Mouse (Mus musculus) forebrain, embryonic 12.5 days (tissue): ENCODE measurements around the gene Tmem179. TPM values are rescaled to one million over a fixed set of nuclear protein-coding genes. Genes with fewer than 3 reads are reported as not detected.
A peak's percentile ranks its signal among the peaks of the same experiment; 100 is the strongest.

ENCODE experiments used
- ATAC-seq: fragments of 200-750 bp; cut with Nextera tagmentation; 2 replicates; pipeline ENCODE4 v1.8.0; 2017; ENCODE audit warnings: moderate TSS enrichment; ENCODE audit not compliant: low FRiP score
- H3K27ac ChIP-seq: fragments of 300-500 bp; sonication (generic); 2 replicates; pipeline ENCODE4 v1.5.1; 2016; ENCODE audit warnings: mild to moderate bottlenecking
- H3K27me3 ChIP-seq: fragments of 300-500 bp; sonication (generic); 2 replicates; pipeline ENCODE4 v1.6.1; 2016; ENCODE audit warnings: mild to moderate bottlenecking
- H3K36me3 ChIP-seq: fragments of 300-500 bp; sonication (generic); replicated peaks from 2 replicates; pipeline ENCODE4 v1.6.1; 2016; ENCODE audit warnings: mild to moderate bottlenecking
- H3K4me1 ChIP-seq: fragments of 300-500 bp; sonication (generic); 2 replicates; pipeline ENCODE4 v1.6.1; 2016
- H3K4me2 ChIP-seq: fragments of 300-500 bp; sonication (generic); 2 replicates; pipeline ENCODE4 v1.6.1; 2016; ENCODE audit warnings: mild to moderate bottlenecking, moderate library complexity
- H3K4me3 ChIP-seq: fragments of 300-500 bp; sonication (generic); replicated peaks from 2 replicates; pipeline ENCODE4 v1.5.1; 2016; ENCODE audit warnings: mild to moderate bottlenecking
- H3K9ac ChIP-seq: fragments of 300-500 bp; sonication (generic); 2 replicates; pipeline ENCODE4 v1.6.1; 2016; ENCODE audit warnings: mild to moderate bottlenecking
- H3K9me3 ChIP-seq: fragments of 300-500 bp; sonication (generic); 2 replicates; pipeline ENCODE4 v1.6.1; 2016
- WGBS: fragments of 180-500 bp; shearing (Covaris S2); methylation state at CpG from one replicate; pipeline ENCODE4 v1.1.7; 2016; 5-methylcytosine and 5-hydroxymethylcytosine counted together
- polyA plus RNA-seq: library from polyadenylated mRNA; unstranded; fragments of >200 nt; fragmentation: Nextera tagmentation; extraction: Ambion mirVana; gene quantifications from 2 replicates; pipeline ENCODE4 v1.2.1, GENCODE M21; 2016

Gene Tmem179
- polyA plus RNA-seq, 1 experiment from 2014 or later, result 10.7 TPM

DNA sequence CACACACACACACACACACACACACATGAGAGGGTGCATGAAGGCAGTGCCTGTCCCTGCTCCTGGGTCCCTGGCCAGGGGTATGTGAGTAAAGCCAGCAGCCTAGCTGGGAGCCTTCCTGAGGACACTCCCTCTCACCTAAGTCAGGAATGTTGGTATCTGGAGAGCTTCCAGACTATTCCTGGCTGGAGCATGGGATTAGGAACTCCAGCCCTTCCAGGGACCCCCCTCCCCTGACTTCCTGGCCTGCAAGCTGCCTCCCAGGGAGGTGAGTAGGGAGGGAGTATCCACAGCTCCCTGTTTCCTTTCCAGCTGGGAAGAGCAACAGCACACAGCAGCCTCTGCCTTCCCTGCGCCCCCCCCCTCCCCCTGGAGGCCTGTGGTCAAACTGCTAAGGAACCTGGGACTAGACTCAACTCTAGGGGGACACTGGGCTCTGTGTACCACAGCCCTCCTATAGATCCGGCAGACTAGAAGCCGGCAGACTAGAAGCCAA is 26.1 kb downstream of the Tmem179 start:
- Histone ChIP-seq H3K36me3 (no peaks in the 10 kb centered on the region), H3K27me3 (0 out of 2 replicates have a peak, but pooled peaks cover 4% of the 10 kb centered on the region), H3K4me1 (peaks cover 5% of the 10 kb centered on the region; the same call in 1 of the 2 replicates), H3K4me2 (no peak overlapping the region), H3K9ac (no peak overlapping the region), H3K27ac (0 out of 2 replicates have a peak overlapping the region, but pooled peaks have one; percentile 2), H3K9me3 (no peaks in the 10 kb centered on the region), H3K4me3 (no peak overlapping the region)
- ATAC-seq, result no peak
- WGBS, result 17% methylated on average over 3 of the region's 3 CpGs

DNA sequence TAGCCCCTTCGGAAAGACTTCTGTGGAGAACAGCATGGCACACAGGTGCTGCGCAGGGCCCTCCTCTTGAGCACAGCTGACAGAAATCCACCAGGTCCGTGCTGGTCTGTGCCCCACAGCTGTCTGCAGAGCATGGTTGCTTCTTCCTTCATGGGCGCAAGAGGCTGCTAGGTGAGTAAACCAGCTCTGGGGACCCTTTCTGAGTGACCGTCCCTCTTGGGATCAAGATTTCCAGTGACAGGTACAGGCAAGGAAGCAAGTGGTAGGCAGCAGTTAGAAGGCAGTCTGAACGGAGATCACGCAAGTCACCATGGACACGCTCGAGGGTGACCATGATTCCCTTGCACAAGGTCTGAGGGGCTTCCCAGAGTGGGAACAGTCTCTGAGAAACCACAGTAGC is 27.0 kb downstream of the Tmem179 start:
- Histone ChIP-seq H3K36me3 (no peaks in the 10 kb centered on the region), H3K27ac (no peak overlapping the region), H3K27me3 (no peaks in the 10 kb centered on the region), H3K4me2 (no peak overlapping the region), H3K4me3 (no peak overlapping the region), H3K9ac (no peak overlapping the region), H3K9me3 (no peaks in the 10 kb centered on the region), H3K4me1 (peaks cover 4% of the 10 kb centered on the region; the same call in 1 of the 2 replicates)
- no peak for ATAC-seq
- 92% methylated on average over 9 of the region's 9 CpGs for WGBS

DNA sequence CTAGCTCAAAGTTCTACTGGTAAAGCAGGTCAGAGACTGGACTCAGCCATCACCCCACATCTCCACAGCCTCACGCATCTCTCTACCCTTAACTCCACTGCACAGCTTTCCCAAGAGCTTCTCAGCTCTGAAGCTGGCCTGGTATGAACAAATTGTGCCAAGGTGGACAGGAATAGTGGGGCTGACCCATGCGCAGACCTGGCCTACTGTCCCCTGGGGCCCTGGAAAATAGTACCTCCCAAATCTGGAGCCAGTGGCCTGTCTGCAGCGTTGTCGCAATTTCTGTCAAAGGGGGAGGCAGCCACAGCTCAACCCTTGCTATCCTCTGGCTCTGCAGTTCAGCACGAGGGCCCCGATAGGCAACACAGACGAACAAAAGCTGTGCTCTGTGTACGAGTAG is 27.4 kb downstream of the Tmem179 start, which contains the start of gene A530016L24Rik:
A530016L24Rik (plus strand) TSS at position 315 of the 400 bp plus-strand sequence.
- H3K27ac ChIP-seq, result no peak within 1 kb of the TSS
- H3K4me2 ChIP-seq, result no peak within 1 kb of the TSS
- H3K27me3 ChIP-seq, result no peaks in the 10 kb centered on the region
- 91% methylated on average over 8 of the region's 8 CpGs for WGBS
- no peak within 1 kb of the TSS for H3K4me3 ChIP-seq
- no peaks in the 10 kb centered on the region for H3K9me3 ChIP-seq
- no peak within 1 kb of the TSS for H3K9ac ChIP-seq
- no peak for ATAC-seq
- H3K36me3 ChIP-seq, result no peaks in the 10 kb centered on the region
- peaks cover 5% of the 10 kb centered on the region; the same call in 1 of the 2 replicates for H3K4me1 ChIP-seq

DNA sequence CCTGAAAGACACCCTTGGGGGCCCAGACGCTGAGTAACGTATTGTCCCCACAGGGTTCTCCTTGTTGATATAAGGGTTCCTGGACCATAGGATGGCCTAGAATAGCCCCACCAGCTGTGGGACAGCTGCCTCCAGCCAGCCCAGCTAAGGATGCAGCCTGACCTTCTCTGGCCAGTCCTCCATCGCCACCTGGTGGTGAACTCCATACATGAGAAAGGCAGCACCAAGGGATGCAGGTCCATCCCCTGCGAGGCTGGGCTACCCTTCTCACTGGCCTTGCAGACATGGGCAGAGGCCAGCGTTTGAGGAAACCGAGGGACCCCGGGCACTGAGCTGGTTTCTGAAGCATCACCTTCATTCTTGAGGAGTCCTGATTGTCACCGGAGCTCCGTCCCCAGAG is 42.8 kb downstream of the Tmem179 start:
- no peak overlapping the region for H3K9ac ChIP-seq
- no peak overlapping the region for H3K4me3 ChIP-seq
- H3K4me1 ChIP-seq, result peaks cover 37% of the 10 kb centered on the region
- H3K4me2 ChIP-seq, result no peak overlapping the region
- 19% methylated on average over 9 of the region's 9 CpGs for WGBS
- no peaks in the 10 kb centered on the region for H3K36me3 ChIP-seq
- H3K9me3 ChIP-seq, result no peaks in the 10 kb centered on the region
- peaks cover 41% of the 10 kb centered on the region for H3K27me3 ChIP-seq
- no peak overlapping the region for H3K27ac ChIP-seq
- ATAC-seq, result peak; percentile 80

DNA sequence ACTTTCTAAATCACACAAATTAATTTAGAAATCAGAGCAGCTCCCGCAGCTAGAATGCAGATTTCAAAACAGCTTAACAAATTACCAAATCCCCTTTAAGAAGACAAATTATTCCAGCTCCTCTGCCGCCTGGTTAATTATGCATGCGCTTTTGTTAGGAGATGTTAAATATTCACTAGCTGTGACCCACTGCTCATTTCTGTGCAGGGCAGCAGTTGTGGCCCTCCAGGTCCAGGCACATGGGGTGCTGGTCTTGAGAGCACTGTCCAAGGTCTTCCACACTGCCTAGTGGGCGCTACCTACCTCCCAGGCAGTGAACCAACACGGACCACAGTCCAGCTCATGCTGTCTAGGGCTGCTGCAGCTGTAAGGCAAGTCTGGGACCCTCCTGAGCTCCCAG is 46.3 kb downstream of the Tmem179 start:
- Histone ChIP-seq H3K4me1 (peaks cover 46% of the 10 kb centered on the region), H3K9ac (no peak overlapping the region), H3K4me2 (no peak overlapping the region; the same call in 1 of the 2 replicates), H3K36me3 (no peaks in the 10 kb centered on the region), H3K9me3 (no peaks in the 10 kb centered on the region), H3K27ac (peak overlapping the region; percentile 80), H3K27me3 (peaks cover 37% of the 10 kb centered on the region), H3K4me3 (no peak overlapping the region)
- ATAC-seq, result peak; percentile 49; the same call in 1 of the 2 replicates
- 33% methylated on average over 5 of the region's 5 CpGs for WGBS

DNA sequence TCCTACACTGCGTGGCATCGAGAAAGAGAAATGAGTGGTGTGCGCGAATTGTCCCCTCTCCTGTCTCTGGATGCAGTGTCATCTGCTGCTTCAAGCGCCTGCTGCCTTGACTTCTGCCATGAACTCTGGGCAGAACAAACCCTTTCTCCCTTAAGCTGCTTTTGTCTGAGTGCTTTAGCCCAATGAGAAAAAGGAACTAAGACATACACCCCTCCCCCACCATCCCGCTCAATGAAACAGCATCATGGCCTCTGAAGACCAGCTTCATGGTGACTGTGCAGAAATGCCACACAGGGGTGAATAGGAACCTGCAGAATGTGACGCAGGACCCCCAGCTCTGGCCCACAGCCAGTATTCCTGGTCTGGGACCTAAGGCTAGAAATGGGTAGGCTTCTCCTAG is 47.2 kb downstream of the Tmem179 start:
- Histone ChIP-seq H3K4me1 (peaks cover 43% of the 10 kb centered on the region), H3K27me3 (peaks cover 32% of the 10 kb centered on the region), H3K4me3 (no peak overlapping the region), H3K27ac (peak overlapping the region; percentile 80), H3K9me3 (no peaks in the 10 kb centered on the region), H3K36me3 (no peaks in the 10 kb centered on the region), H3K4me2 (no peak overlapping the region), H3K9ac (no peak overlapping the region)
- WGBS, result 74% methylated on average over 7 of the region's 7 CpGs
- ATAC-seq, result no peak

DNA sequence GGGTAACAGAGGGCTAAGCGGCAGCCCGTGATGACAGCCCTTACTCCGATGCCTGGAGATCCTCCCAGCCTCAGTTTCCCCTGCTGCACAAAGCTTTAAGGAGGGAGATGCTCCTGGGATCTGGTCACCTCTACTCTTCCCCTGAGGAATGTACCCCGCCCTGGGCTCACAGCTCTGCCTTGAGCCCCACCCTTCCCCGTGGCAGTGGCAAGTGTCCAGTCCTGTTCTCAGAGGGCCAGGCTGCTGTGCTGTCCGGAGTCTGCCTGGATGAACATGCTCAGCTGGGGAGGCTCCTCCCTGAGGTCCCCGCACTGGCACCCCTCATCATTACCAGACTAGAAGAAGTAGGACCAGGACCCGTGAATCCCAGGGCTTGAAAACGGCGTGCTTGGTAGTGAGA is 49.2 kb downstream of the Tmem179 start:
- no peak overlapping the region for H3K4me3 ChIP-seq
- H3K36me3 ChIP-seq, result no peaks in the 10 kb centered on the region
- no peaks in the 10 kb centered on the region for H3K9me3 ChIP-seq
- no peak overlapping the region for H3K4me2 ChIP-seq
- WGBS, result 89% methylated on average over 10 of the region's 10 CpGs
- ATAC-seq, result no peak
- H3K4me1 ChIP-seq, result peaks cover 39% of the 10 kb centered on the region
- no peak overlapping the region for H3K27ac ChIP-seq
- no peak overlapping the region for H3K9ac ChIP-seq
- peaks cover 24% of the 10 kb centered on the region; the same call in 1 of the 2 replicates for H3K27me3 ChIP-seq

DNA sequence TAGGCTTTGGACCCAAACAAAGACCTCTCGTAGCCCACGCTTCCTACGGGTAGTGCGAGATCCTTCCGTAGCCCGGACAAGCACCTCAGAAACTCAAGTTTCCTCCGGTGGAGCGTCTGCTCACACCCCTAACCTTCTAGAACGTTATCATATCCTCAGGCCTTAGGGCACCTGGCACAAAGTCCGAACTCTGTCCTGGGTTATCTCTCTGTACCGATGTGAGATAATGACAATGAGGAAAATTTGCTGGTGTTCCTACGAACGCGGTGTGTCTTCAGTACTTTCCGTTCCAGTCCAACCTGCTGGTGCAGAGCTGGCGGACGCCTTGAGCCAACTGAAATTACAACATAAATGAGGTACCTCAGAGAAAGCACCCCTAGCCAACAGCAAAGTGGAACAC is 50.6 kb downstream of the Tmem179 start:
- 95% methylated on average over 17 of the region's 17 CpGs for WGBS
- H3K4me3 ChIP-seq, result no peak overlapping the region

DNA sequence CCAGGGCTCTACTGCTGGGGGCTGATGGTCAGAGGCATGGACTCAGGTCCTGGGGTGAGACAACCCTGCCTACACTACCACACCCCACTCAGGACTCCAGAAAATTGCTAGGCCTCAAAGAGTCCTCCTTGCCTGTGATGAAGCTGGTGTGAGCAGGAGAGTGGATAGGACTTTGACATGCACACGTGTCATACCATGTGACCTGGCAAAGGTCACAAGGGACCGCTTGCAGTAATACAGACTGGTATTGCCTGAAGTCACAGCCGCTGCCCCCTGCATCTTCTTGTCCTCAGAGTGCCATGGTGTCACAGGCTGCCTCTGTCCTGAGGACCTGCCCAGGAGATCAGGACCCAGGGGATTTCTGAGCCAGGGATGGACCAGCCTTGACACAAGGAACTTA is 52.0 kb downstream of the Tmem179 start:
- H3K4me3 ChIP-seq, result no peak overlapping the region
- peaks cover 29% of the 10 kb centered on the region for H3K4me1 ChIP-seq
- no peak for ATAC-seq
- no peak overlapping the region for H3K4me2 ChIP-seq
- H3K9me3 ChIP-seq, result no peaks in the 10 kb centered on the region
- H3K9ac ChIP-seq, result no peak overlapping the region
- H3K27ac ChIP-seq, result peak overlapping the region; percentile 6; the same call in 1 of the 2 replicates
- WGBS, result 88% methylated on average over 3 of the region's 3 CpGs
- H3K27me3 ChIP-seq, result peaks cover 13% of the 10 kb centered on the region; the same call in 1 of the 2 replicates
- H3K36me3 ChIP-seq, result no peaks in the 10 kb centered on the region

More for the DNA sequence above, 50.6 kb downstream of the Tmem179 start:
- peaks cover 43% of the 10 kb centered on the region for H3K4me1 ChIP-seq
- peaks cover 17% of the 10 kb centered on the region; the same call in 1 of the 2 replicates for H3K27me3 ChIP-seq
- no peaks in the 10 kb centered on the region for H3K36me3 ChIP-seq
- no peak overlapping the region for H3K9ac ChIP-seq
- no peak overlapping the region for H3K4me2 ChIP-seq
- H3K27ac ChIP-seq, result no peak overlapping the region
- no peaks in the 10 kb centered on the region for H3K9me3 ChIP-seq
- no peak for ATAC-seq

DNA sequence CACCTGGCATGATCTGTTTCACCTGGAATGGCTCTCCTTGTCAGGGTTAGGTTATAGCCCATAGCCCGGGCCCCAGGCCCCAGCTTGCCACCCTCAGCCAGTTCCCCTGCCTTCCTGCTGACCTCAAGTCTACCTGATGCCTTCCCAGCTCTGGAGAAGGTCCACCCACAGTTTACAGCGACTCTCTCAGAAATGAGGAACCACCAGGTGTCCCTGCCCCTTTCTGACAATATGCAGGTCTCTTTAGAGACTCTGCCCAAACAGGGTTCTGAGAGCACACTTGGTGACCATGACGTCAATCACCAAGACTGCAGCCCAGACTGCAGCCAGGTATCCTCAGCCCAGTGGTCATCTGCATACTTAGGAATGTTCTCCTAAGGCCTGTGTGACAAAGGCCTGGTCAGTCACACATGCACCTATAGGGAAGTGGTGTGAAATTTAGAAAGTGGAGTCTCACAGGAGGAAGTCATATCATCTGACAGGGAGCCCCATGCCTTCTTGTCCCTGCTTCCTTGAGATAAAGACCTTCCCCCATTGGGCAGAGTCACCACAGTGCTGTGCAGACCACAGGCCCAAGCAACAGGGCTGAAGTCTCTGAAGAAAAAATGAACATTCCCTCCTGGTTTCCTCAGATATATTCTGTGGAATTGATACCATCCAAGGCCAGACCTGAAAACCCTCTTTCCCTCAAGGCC is 52.6 kb downstream of the Tmem179 start:
- no peak overlapping the region for H3K9ac ChIP-seq
- 80% methylated on average over 3 of the region's 3 CpGs for WGBS
- no peak overlapping the region for H3K4me2 ChIP-seq
- no peak overlapping the region for H3K4me3 ChIP-seq
- H3K36me3 ChIP-seq, result no peaks in the 10 kb centered on the region
- H3K9me3 ChIP-seq, result no peaks in the 10 kb centered on the region
- H3K4me1 ChIP-seq, result peaks cover 23% of the 10 kb centered on the region
- H3K27me3 ChIP-seq, result peaks cover 9% of the 10 kb centered on the region; the same call in 1 of the 2 replicates
- no peak overlapping the region for H3K27ac ChIP-seq
- no peak for ATAC-seq

DNA sequence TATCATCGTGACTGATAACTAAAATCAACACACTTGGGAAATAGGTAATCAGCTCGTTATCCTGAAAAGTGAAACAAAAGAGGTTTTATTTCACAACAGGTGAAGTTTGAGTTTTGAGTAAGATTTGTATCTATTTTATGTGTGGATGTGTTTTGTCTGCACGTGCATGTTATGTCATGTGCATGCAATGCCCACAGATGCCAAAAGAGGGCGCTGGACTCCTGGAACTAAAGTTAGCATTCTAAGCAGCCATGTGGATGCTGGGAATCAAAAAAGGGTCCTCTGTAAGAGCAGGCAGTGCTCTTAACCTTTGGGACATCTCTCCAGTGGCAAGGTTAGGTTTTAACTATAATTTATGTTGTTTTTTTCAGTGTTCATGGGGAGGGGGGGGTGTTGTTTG is 53.3 kb downstream of the Tmem179 start:
- no peak overlapping the region for H3K4me2 ChIP-seq
- H3K9ac ChIP-seq, result no peak overlapping the region
- H3K36me3 ChIP-seq, result no peaks in the 10 kb centered on the region
- H3K27me3 ChIP-seq, result peaks cover 5% of the 10 kb centered on the region; the same call in 1 of the 2 replicates
- H3K4me3 ChIP-seq, result no peak overlapping the region
- H3K4me1 ChIP-seq, result peaks cover 24% of the 10 kb centered on the region
- WGBS, result 78% methylated on average over 4 of the region's 4 CpGs
- ATAC-seq, result no peak
- no peak overlapping the region for H3K27ac ChIP-seq
- no peaks in the 10 kb centered on the region for H3K9me3 ChIP-seq

DNA sequence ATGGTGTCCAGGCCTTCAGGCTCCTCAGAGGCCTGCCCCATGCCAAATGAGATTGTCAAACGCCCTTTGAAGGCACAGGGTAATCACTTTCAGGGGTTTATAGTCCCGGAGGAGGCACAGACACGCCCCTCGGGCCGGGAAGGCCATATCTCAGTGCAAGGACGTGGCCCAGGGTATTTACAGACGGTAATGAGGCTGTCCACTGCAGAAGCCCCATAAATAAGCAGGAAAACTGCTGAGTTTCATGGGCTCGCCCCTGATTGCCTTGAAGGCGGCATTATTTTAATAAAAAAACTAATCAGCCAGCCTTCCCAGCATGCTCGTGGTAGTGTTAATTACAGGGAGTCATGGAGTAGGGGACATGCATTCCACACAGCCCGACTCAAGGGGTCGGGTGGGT is 54.1 kb downstream of the Tmem179 start:
- ATAC-seq, result no peak
- 56% methylated on average over 12 of the region's 12 CpGs for WGBS
- Histone ChIP-seq H3K4me1 (peaks cover 29% of the 10 kb centered on the region), H3K9me3 (no peaks in the 10 kb centered on the region), H3K36me3 (no peaks in the 10 kb centered on the region), H3K4me2 (no peak overlapping the region), H3K4me3 (no peak overlapping the region), H3K27ac (no peak overlapping the region), H3K27me3 (no peaks in the 10 kb centered on the region), H3K9ac (no peak overlapping the region)

DNA sequence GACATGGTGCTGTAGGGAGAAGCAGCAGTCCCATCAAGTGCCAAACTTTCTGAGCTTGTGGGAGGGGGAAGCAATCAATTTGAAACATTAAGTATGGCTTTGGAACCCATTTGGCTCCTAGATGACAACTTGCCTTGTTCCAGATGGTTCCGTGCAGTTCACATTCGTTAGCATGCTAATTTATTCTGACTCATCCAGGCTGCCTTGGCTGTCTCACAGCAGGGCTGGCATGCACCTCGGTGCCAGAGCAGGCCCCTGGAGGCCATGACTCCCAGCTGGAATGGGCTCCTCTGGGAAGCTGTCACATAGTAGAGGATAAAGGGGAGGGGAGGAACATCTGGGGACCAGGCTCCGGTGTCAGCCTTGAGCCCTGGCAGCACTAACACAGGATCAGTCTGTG is 58.7 kb downstream of the Tmem179 start:
- Histone ChIP-seq H3K9me3 (no peaks in the 10 kb centered on the region), H3K27ac (peak overlapping the region; percentile 69), H3K9ac (no peak overlapping the region), H3K36me3 (no peaks in the 10 kb centered on the region), H3K4me2 (no peak overlapping the region), H3K27me3 (peaks cover 6% of the 10 kb centered on the region; the same call in 1 of the 2 replicates), H3K4me1 (peaks cover 25% of the 10 kb centered on the region), H3K4me3 (no peak overlapping the region)
- WGBS, result 18% methylated on average over 4 of the region's 4 CpGs
- ATAC-seq, result peak; percentile 84
